Mouse (Mus musculus) cerebellum, adult 2 months (tissue): ENCODE data around the gene Nrxn3. TPM values are rescaled to one million over a fixed set of nuclear protein-coding genes. Genes with fewer than 3 reads are reported as not detected.

Experiments used
- DNase-seq, 2 experiments: peaks; one replicate each; pipeline ENCODE4 v3.0.0; 2021
- H3K27ac ChIP-seq: fragments of 200-500 bp; 2 replicates; pipeline ENCODE4 v1.5.1; 2012; ENCODE audit warnings: low read length, control low read depth, inconsistent platforms; ENCODE audit not compliant: insufficient read depth
- H3K27me3 ChIP-seq: fragments of 200-500 bp; 2 replicates; pipeline ENCODE4 v1.6.1; 2012; ENCODE audit warnings: inconsistent platforms, mild to moderate bottlenecking, low read length, moderate library complexity; ENCODE audit not compliant: control insufficient read depth, insufficient read depth
- H3K4me1 ChIP-seq: fragments of 200-500 bp; 2 replicates; pipeline ENCODE4 v1.6.1; 2011; ENCODE audit warnings: low read length; ENCODE audit not compliant: control insufficient read depth, insufficient read depth
- H3K4me3 ChIP-seq: fragments of 200-500 bp; replicated peaks from 2 replicates; pipeline ENCODE3; 2011; ENCODE audit warnings: mild to moderate bottlenecking, low read depth, low read length, control low read depth; ENCODE audit not compliant: insufficient read depth
- CTCF ChIP-seq: fragments of 200-500 bp; IDR thresholded peaks from 2 replicates; pipeline ENCODE4 v1.5.1; 2011; ENCODE audit warnings: low read depth, mild to moderate bottlenecking, control low read depth, low read length, moderate library complexity, borderline replicate concordance; ENCODE audit not compliant: insufficient read depth
- POLR2A ChIP-seq: fragments of 200-500 bp; IDR thresholded peaks from 2 replicates; pipeline ENCODE4 v1.6.1; 2011; ENCODE audit warnings: low read length, control low read depth, borderline replicate concordance; ENCODE audit not compliant: insufficient read depth
- WGBS: fragments of 180-500 bp; shearing (Covaris S2); methylation state at CpG from one replicate; pipeline ENCODE4 v1.1.7; 2018; 5-methylcytosine and 5-hydroxymethylcytosine counted together
- polyA plus RNA-seq: library from polyadenylated mRNA; depleted of rRNA; stranded (reverse); fragments of >200 nt; gene quantifications from 2 replicates; pipeline ENCODE4 v1.2.3, GENCODE M21; 2012; rRNA removed

The Nrxn3 gene
- 101 and 107 TPM in 2 replicates for polyA plus RNA-seq

- Histone ChIP-seq H3K27me3 (no peaks in the 10 kb centered on the region; the same call in 1 of the 2 replicates), H3K4me3 (peak within 1 kb of the TSS; percentile 26), H3K27ac (no peak within 1 kb of the TSS), H3K4me1 (no peaks in the 10 kb centered on the region)
- TF ChIP-seq POLR2A (0 out of 2 replicates have a peak, but pooled peaks have one; percentile 34), CTCF (no peak)
- DNase-seq = peak; percentile 33 to 48
- WGBS = 0% methylated on average over 9 of the region's 9 CpGs
These were observed at the start of gene Nrxn3 for GRCm38 (mm10) chr12:88722691-88723070. Nrxn3 (plus strand) TSS chr12:88722876.

- DNase-seq = peak in 1 of 2 experiments; percentile 15
- no peak overlapping the region for H3K27ac ChIP-seq
- no peaks in the 10 kb centered on the region; the same call in 1 of the 2 replicates for H3K4me1 ChIP-seq
- H3K27me3 ChIP-seq = no peaks in the 10 kb centered on the region
- no peak overlapping the region for H3K4me3 ChIP-seq
- 20% methylated on average over 10 of the region's 10 CpGs for WGBS
- TF ChIP-seq CTCF (no peak), POLR2A (no peak)
These were observed 18.4 kb upstream of the Nrxn3 start for GRCm38 (mm10) chr12:88704159-88704846.

GRCm38 (mm10) chr12:88705959-88706358 lies 16.7 kb upstream of the Nrxn3 start:
- no peak for TF ChIP-seq CTCF
- TF ChIP-seq POLR2A = no peak
- H3K27ac ChIP-seq = no peak overlapping the region
- H3K4me3 ChIP-seq = no peak overlapping the region
- H3K27me3 ChIP-seq = no peaks in the 10 kb centered on the region
- WGBS = 74% methylated on average over 3 of the region's 3 CpGs
- H3K4me1 ChIP-seq = no peaks in the 10 kb centered on the region; the same call in 1 of the 2 replicates
- no peak for DNase-seq

DNA sequence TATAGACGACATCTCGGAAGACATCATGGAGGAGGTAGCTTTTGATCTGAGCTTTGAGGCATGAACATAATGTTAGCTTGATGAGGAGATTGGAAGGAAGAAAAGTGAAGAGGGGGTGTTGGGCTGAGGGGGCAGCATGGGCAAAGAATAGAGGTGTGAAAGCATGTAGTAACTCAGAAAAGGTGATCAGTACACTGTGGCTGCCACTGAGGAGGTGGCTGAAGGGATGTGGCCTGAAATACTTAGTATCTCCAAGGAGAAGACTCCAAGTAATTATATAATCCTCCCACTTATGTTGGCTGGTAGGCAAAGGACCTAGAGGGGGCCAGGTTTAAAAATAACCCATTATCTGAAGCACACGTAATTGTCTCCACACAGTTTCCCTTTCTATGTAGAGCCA lies 14.9 kb upstream of the Nrxn3 start:
- no peaks in the 10 kb centered on the region for H3K27me3 ChIP-seq
- no peak overlapping the region for H3K27ac ChIP-seq
- TF ChIP-seq POLR2A (no peak), CTCF (no peak)
- H3K4me3 ChIP-seq = no peak overlapping the region
- DNase-seq = no peak
- H3K4me1 ChIP-seq = no peaks in the 10 kb centered on the region; the same call in 1 of the 2 replicates
- WGBS = 78% methylated on average over 3 of the region's 3 CpGs

DNA sequence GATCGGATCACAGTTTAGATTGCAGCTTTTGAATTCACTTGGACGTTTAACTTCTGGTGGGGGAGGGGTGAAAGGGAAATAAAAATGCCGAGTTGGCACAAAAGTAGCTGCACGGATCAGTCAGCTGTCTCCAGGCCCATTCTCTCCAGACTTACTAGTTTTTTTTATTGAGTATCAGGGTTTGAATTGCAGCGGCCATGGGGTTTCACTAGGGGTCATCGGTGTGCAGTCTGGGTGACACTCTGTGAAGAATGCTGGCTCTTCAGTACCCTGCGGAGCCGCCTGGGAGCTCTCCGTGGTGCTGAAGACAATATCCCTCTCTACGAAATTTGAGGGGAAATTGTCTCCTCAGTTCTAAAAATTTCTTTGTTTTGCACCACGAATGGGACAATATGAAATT lies 13.5 kb upstream of the Nrxn3 start:
- whole genome bisulfite sequencing = 8% methylated on average over 11 of the region's 11 CpGs
- H3K27me3 ChIP-seq = no peaks in the 10 kb centered on the region
- no peak overlapping the region for H3K4me3 ChIP-seq
- no peak for TF ChIP-seq POLR2A
- TF ChIP-seq CTCF = peak; percentile 22; the same call in 1 of the 2 replicates
- peak in 1 of 2 experiments; percentile 24 for DNase-seq
- no peak overlapping the region for H3K27ac ChIP-seq
- no peaks in the 10 kb centered on the region; the same call in 1 of the 2 replicates for H3K4me1 ChIP-seq

DNA sequence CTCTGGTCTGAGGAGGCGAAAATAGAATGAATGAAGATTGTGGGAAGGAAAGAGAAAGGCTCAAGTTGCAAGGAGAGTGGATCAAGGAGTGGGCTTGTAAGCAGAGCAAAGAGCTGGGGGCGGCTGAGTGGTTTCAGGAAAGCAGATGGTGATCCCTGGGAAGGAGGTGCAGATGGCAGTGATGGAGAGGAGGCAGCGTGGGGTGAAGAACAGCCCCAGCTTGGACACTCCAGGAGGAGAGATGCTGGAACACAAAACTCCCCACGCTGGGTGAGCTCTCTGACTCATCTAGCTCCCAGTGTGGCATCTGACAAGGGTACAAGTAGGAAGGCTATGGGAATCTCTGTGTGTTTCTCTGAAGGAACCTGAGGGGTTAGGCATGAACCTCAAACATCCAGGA lies 9.2 kb upstream of the Nrxn3 start:
- Histone ChIP-seq H3K4me3 (no peak overlapping the region), H3K27me3 (no peaks in the 10 kb centered on the region), H3K4me1 (no peaks in the 10 kb centered on the region), H3K27ac (no peak overlapping the region)
- WGBS = 30% methylated on average over 4 of the region's 4 CpGs
- TF ChIP-seq POLR2A (no peak), CTCF (no peak)
- DNase-seq = no peak

DNA sequence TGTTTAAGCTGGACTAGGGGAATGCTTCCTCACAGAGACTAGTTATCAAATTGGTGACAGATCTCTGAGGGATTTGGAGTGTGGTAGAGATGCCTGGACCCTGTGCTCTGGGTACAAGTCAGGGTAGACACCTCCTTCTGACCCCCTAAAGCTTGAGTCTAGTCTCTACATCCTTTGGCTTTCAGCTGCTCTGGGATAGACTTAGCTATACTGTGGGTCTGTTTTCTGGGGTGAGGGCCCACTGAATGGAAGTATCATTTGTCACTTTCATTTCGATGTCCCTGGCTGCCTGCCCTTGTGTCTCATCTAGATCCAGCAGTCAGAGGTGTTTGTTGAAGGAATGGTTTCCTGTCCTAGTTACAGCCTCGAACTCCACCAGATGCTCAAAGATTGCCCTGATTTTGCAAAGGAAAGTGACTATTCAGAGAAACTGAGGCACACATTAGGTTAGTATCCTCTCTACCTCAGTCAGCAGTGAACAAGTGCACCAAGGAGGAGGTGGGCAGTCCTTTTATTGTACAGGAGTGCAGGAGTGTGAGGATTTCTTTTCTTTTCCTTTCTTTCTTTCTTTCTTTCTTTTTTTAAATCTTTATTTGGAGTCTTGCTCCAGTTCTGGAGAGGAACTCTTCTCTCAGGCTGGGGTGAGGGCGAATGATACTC lies 515 bp upstream of the Nrxn3 start:
- Histone ChIP-seq H3K27me3 (no peaks in the 10 kb centered on the region; the same call in 1 of the 2 replicates), H3K4me3 (no peak overlapping the region), H3K27ac (no peak overlapping the region), H3K4me1 (no peaks in the 10 kb centered on the region)
- TF ChIP-seq CTCF (no peak), POLR2A (no peak)
- no peak for DNase-seq
- 29% methylated on average over 3 of the region's 3 CpGs for WGBS
